Mouse (Mus musculus): ENCODE data around the gene Ddx39.

DNA sequence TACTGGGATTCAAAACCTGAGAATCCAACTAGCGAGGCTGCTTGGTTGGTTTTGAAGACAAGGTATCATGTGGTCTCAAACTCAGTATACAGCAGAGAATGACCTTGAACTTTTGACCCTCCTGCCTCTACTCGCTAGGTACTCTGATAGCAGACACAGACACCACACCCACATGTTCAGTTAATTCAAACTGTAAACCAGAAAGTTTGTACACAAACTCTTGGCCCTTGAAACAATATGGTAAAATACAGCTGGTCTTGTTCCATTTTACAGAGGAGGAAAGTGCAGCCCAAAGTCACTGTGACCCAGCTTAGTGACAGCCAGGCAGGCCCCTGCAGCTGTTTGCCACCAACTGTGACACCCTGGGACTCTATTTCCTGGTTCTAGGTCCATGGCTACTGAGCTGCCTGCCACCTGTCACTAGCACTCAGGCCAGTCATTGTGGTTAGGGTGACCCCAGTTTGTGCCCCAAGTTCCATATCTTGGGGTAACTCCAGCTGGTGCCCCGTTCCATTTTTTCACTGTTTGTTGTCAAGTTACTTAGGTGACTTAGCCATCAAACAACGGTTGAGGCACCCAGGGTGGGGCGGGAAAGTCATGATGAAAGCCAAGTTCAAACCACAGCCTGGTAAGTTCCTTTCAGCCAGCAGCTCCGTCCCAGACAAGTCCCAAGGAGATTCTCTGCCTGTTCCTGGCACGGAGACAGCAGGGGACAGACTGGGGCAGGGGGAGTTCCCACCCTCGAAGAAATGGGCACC, 24.9 kb downstream of the Ddx39 start:
- TF ChIP-seq EP300 (IDR thresholded peaks at IDR 0.05; ENCODE audit: low read depth) (no peak), CTCF (IDR thresholded peaks at IDR 0.05; ENCODE audit: low read depth) (no peak)

Data from liver, embryonic 14.5 days (tissue).